Mouse (Mus musculus) bone marrow, adult 2 months (tissue): ENCODE measurements around the gene Spen.

Experiments
- CTCF ChIP-seq: fragments of 200-500 bp; IDR thresholded peaks from 2 replicates; pipeline ENCODE4 v1.5.1; 2011; ENCODE audit warnings: low read length, control low read depth; ENCODE audit not compliant: control insufficient read depth, insufficient read depth
- POLR2A ChIP-seq: fragments of 200-500 bp; IDR thresholded peaks from 2 replicates; pipeline ENCODE4 v1.6.1; 2011; ENCODE audit warnings: low read depth, mild to moderate bottlenecking, control low read depth, low read length, borderline replicate concordance; ENCODE audit not compliant: control insufficient read depth

- TF ChIP-seq CTCF = no peak
- no peak for TF ChIP-seq POLR2A
Measured at GRCm38 (mm10) chr4:141421423-141421822, 117.0 kb downstream of the Spen start.
